Mouse (Mus musculus) erythroblast, embryonic 14.5 days (primary cell): ENCODE results near the gene Mfsd4a. TPM values are rescaled to one million over a fixed set of nuclear protein-coding genes. Genes with fewer than 3 reads are reported as not detected.

ENCODE experiments used
- H3K27me3 ChIP-seq: 2 replicates; pipeline ENCODE4 v1.6.1; 2012; ENCODE audit warnings: inconsistent platforms; ENCODE audit not compliant: control insufficient read depth
- H3K36me3 ChIP-seq: 2 replicates; pipeline ENCODE4 v1.6.1; 2012; ENCODE audit warnings: mild to moderate bottlenecking, inconsistent platforms; ENCODE audit not compliant: control insufficient read depth
- H3K4me1 ChIP-seq: 2 replicates; pipeline ENCODE4 v1.6.1; 2012; ENCODE audit warnings: inconsistent platforms; ENCODE audit not compliant: control insufficient read depth
- H3K4me3 ChIP-seq: replicated peaks from 2 replicates; pipeline ENCODE3; 2012; ENCODE audit warnings: moderate library complexity, mild to moderate bottlenecking, inconsistent platforms
- H3K9me3 ChIP-seq: 2 replicates; pipeline ENCODE4 v1.6.1; 2012; ENCODE audit warnings: low read length, inconsistent platforms, mixed read lengths; ENCODE audit not compliant: control insufficient read depth
- GATA1 ChIP-seq: IDR thresholded peaks from 2 replicates; pipeline ENCODE4 v1.6.1; 2012; ENCODE audit warnings: low read length, inconsistent platforms, mixed read lengths
- TAL1 ChIP-seq: IDR thresholded peaks from 3 replicates; pipeline ENCODE4 v1.6.1; 2012; ENCODE audit warnings: low read length, inconsistent platforms, mixed read lengths
- polyA plus RNA-seq: library from polyadenylated mRNA; stranded (reverse); fragments of >175 nt; gene quantifications from 2 replicates; pipeline ENCODE4 v1.2.3, GENCODE M21; 2012

The Mfsd4a gene
- polyA plus RNA-seq, 1 experiment, result not detected

GRCm38 (mm10) chr1:132055054-132055664 is 12.7 kb downstream of the Mfsd4a start:
- no peaks in the 10 kb centered on the region for H3K27me3 ChIP-seq
- H3K4me1 ChIP-seq, result no peaks in the 10 kb centered on the region
- TF ChIP-seq GATA1 (no peak), TAL1 (no peak)
- no peak overlapping the region for H3K4me3 ChIP-seq
- H3K9me3 ChIP-seq, result no peaks in the 10 kb centered on the region
- H3K36me3 ChIP-seq, result no peaks in the 10 kb centered on the region

- H3K9me3 ChIP-seq, result no peaks in the 10 kb centered on the region
- H3K4me3 ChIP-seq, result no peak overlapping the region
- TF ChIP-seq GATA1, result no peak
- no peaks in the 10 kb centered on the region for H3K36me3 ChIP-seq
- H3K4me1 ChIP-seq, result no peaks in the 10 kb centered on the region
- H3K27me3 ChIP-seq, result no peaks in the 10 kb centered on the region
Observed at GRCm38 (mm10) chr1:132054387-132054786, 13.5 kb downstream of the Mfsd4a start.

GRCm38 (mm10) chr1:132051746-132052145 is 16.1 kb downstream of the Mfsd4a start:
- no peak overlapping the region for H3K4me3 ChIP-seq
- no peaks in the 10 kb centered on the region for H3K4me1 ChIP-seq
- H3K9me3 ChIP-seq, result no peaks in the 10 kb centered on the region
- no peaks in the 10 kb centered on the region for H3K27me3 ChIP-seq
- TF ChIP-seq TAL1, result no peak
- H3K36me3 ChIP-seq, result no peaks in the 10 kb centered on the region

GRCm38 (mm10) chr1:132046143-132046735 is 21.6 kb downstream of the Mfsd4a start:
- Histone ChIP-seq H3K4me1 (peaks cover 5% of the 10 kb centered on the region), H3K4me3 (no peak overlapping the region), H3K9me3 (no peaks in the 10 kb centered on the region), H3K36me3 (no peaks in the 10 kb centered on the region), H3K27me3 (no peaks in the 10 kb centered on the region)
- TF ChIP-seq GATA1 (no peak), TAL1 (no peak)

GRCm38 (mm10) chr1:132043759-132044158 is 24.1 kb downstream of the Mfsd4a start:
- TF ChIP-seq TAL1, result no peak
- TF ChIP-seq GATA1, result no peak
- H3K36me3 ChIP-seq, result peaks cover 2% of the 10 kb centered on the region

GRCm38 (mm10) chr1:132040201-132040621 is 27.7 kb downstream of the Mfsd4a start:
- H3K36me3 ChIP-seq, result peaks cover 10% of the 10 kb centered on the region
- H3K27me3 ChIP-seq, result no peaks in the 10 kb centered on the region
- H3K9me3 ChIP-seq, result no peaks in the 10 kb centered on the region
- no peaks in the 10 kb centered on the region for H3K4me1 ChIP-seq
- TF ChIP-seq GATA1, result no peak
- no peak overlapping the region for H3K4me3 ChIP-seq

More at GRCm38 (mm10) chr1:132043759-132044158, 24.1 kb downstream of the Mfsd4a start:
- Histone ChIP-seq H3K9me3 (no peaks in the 10 kb centered on the region), H3K4me1 (peaks cover 5% of the 10 kb centered on the region), H3K27me3 (no peaks in the 10 kb centered on the region), H3K4me3 (no peak overlapping the region)

- TF ChIP-seq TAL1, result no peak
- no peak for TF ChIP-seq GATA1
- no peaks in the 10 kb centered on the region for H3K4me1 ChIP-seq
- no peaks in the 10 kb centered on the region for H3K27me3 ChIP-seq
- H3K9me3 ChIP-seq, result no peaks in the 10 kb centered on the region
- no peak overlapping the region for H3K4me3 ChIP-seq
- peaks cover 25% of the 10 kb centered on the region for H3K36me3 ChIP-seq
Observed at GRCm38 (mm10) chr1:132038753-132039152, 29.1 kb downstream of the Mfsd4a start.

GRCm38 (mm10) chr1:132037746-132038145 is 30.1 kb downstream of the Mfsd4a start:
- Histone ChIP-seq H3K4me3 (no peak overlapping the region), H3K9me3 (no peaks in the 10 kb centered on the region), H3K27me3 (no peaks in the 10 kb centered on the region), H3K4me1 (no peaks in the 10 kb centered on the region), H3K36me3 (peaks cover 35% of the 10 kb centered on the region)
- no peak for TF ChIP-seq TAL1
- TF ChIP-seq GATA1, result no peak

GRCm38 (mm10) chr1:132032172-132032571 is 35.7 kb downstream of the Mfsd4a start:
- TF ChIP-seq TAL1 (no peak), GATA1 (no peak)
- peaks cover 38% of the 10 kb centered on the region for H3K4me1 ChIP-seq
- H3K9me3 ChIP-seq, result no peaks in the 10 kb centered on the region
- H3K36me3 ChIP-seq, result peaks cover 85% of the 10 kb centered on the region
- H3K4me3 ChIP-seq, result no peak overlapping the region
- H3K27me3 ChIP-seq, result no peaks in the 10 kb centered on the region

GRCm38 (mm10) chr1:132030574-132030973 is 37.3 kb downstream of the Mfsd4a start:
- Histone ChIP-seq H3K4me1 (peaks cover 53% of the 10 kb centered on the region), H3K9me3 (no peaks in the 10 kb centered on the region), H3K4me3 (no peak overlapping the region), H3K36me3 (peaks cover 93% of the 10 kb centered on the region), H3K27me3 (no peaks in the 10 kb centered on the region)
- TF ChIP-seq GATA1 (no peak), TAL1 (no peak)
